Mouse (Mus musculus) thymus, adult 2 months (tissue): ENCODE measurements around the gene Taf3. TPM values are rescaled to one million over a fixed set of nuclear protein-coding genes. Genes with fewer than 3 reads are reported as not detected.

ENCODE experiments used
- DNase-seq: peaks from one replicate; pipeline ENCODE4 v3.0.0; 2021
- H3K27ac ChIP-seq: fragments of 200-500 bp; 2 replicates; pipeline ENCODE4 v1.5.1; 2012; ENCODE audit warnings: low read length, control low read depth; ENCODE audit not compliant: control insufficient read depth, insufficient read depth
- H3K27me3 ChIP-seq: fragments of 200-500 bp; 2 replicates; pipeline ENCODE4 v1.6.1; 2012; ENCODE audit warnings: mild to moderate bottlenecking, low read length, moderate library complexity, mixed read lengths; ENCODE audit not compliant: control insufficient read depth, insufficient read depth
- H3K36me3 ChIP-seq: fragments of 200-500 bp; 2 replicates; pipeline ENCODE4 v1.6.1; 2012; ENCODE audit warnings: mild to moderate bottlenecking, low read length, moderate library complexity; ENCODE audit not compliant: control insufficient read depth, insufficient read depth
- H3K4me1 ChIP-seq: fragments of 200-500 bp; replicated peaks from 2 replicates; pipeline ENCODE4 v1.6.1; 2012; ENCODE audit warnings: low read length; ENCODE audit not compliant: control insufficient read depth, insufficient read depth
- H3K4me3 ChIP-seq: fragments of 200-500 bp; 2 replicates; pipeline ENCODE4 v1.5.1; 2012; ENCODE audit warnings: mild to moderate bottlenecking, low read length, control low read depth, moderate library complexity; ENCODE audit not compliant: control insufficient read depth, insufficient read depth
- CTCF ChIP-seq: fragments of 200-500 bp; IDR thresholded peaks from 2 replicates; pipeline ENCODE4 v1.5.1; 2012; ENCODE audit warnings: mild to moderate bottlenecking, control low read depth, low read length, moderate library complexity, borderline replicate concordance; ENCODE audit not compliant: control insufficient read depth, poor library complexity, insufficient read depth; ENCODE audit errors: extremely low read depth
- POLR2A ChIP-seq: fragments of 200-500 bp; IDR thresholded peaks from 2 replicates; pipeline ENCODE4 v1.6.1; 2012; ENCODE audit warnings: mild to moderate bottlenecking, low read length, control low read depth, moderate library complexity; ENCODE audit not compliant: control insufficient read depth, poor library complexity, insufficient read depth; ENCODE audit errors: extremely low read depth
- WGBS: fragments of 180-500 bp; shearing (Covaris S2); methylation state at CpG from one replicate; pipeline ENCODE4 v1.1.7; 2018; 5-methylcytosine and 5-hydroxymethylcytosine counted together
- polyA plus RNA-seq: library from polyadenylated mRNA; depleted of rRNA; stranded (reverse); fragments of >200 nt; gene quantifications from 2 replicates; pipeline ENCODE4 v1.2.3, GENCODE M21; 2012

Taf3 gene
- polyA plus RNA-seq, 1 experiment = 10.0 TPM

- H3K27ac ChIP-seq = no peak overlapping the region
- H3K27me3 ChIP-seq = no peaks in the 10 kb centered on the region
- peaks cover 6% of the 10 kb centered on the region; the same call in 1 of the 2 replicates for H3K4me1 ChIP-seq
- H3K4me3 ChIP-seq = no peak overlapping the region
- 15% methylated on average over 10 of the region's 10 CpGs for WGBS
- DNase-seq = no peak
- no peak for TF ChIP-seq POLR2A
- H3K36me3 ChIP-seq = peaks cover 4% of the 10 kb centered on the region
Measured at GRCm38 (mm10) chr2:10049456-10049855, 1.1 kb upstream of the Taf3 start.

- no peak for TF ChIP-seq CTCF
- no peak for TF ChIP-seq POLR2A
- WGBS = under 1% methylated on average over 47 of the region's 47 CpGs
- Histone ChIP-seq H3K27ac (no peak overlapping the region), H3K4me1 (peaks cover 6% of the 10 kb centered on the region; the same call in 1 of the 2 replicates), H3K27me3 (no peaks in the 10 kb centered on the region), H3K36me3 (no peaks in the 10 kb centered on the region), H3K4me3 (peak overlapping the region; percentile 92)
- DNase-seq = no peak
Measured at GRCm38 (mm10) chr2:10047758-10048436, 499 bp downstream of the Taf3 start.

GRCm38 (mm10) chr2:10034976-10035375 is 13.4 kb downstream of the Taf3 start:
- no peak for DNase-seq
- Histone ChIP-seq H3K4me1 (no peaks in the 10 kb centered on the region), H3K27ac (no peak overlapping the region), H3K4me3 (no peak overlapping the region), H3K27me3 (no peaks in the 10 kb centered on the region), H3K36me3 (no peaks in the 10 kb centered on the region)
- 81% methylated on average over 3 of the region's 3 CpGs for WGBS
- TF ChIP-seq CTCF (no peak), POLR2A (no peak)

- 57% methylated on average over 4 of the region's 4 CpGs for WGBS
- no peak for TF ChIP-seq POLR2A
- TF ChIP-seq CTCF = no peak
- H3K27me3 ChIP-seq = no peaks in the 10 kb centered on the region
- no peak for DNase-seq
- no peak overlapping the region for H3K4me3 ChIP-seq
- no peaks in the 10 kb centered on the region for H3K36me3 ChIP-seq
- no peak overlapping the region for H3K27ac ChIP-seq
- peaks cover 6% of the 10 kb centered on the region; the same call in 1 of the 2 replicates for H3K4me1 ChIP-seq
Measured at GRCm38 (mm10) chr2:10033684-10034083, 14.7 kb downstream of the Taf3 start.

- no peaks in the 10 kb centered on the region for H3K36me3 ChIP-seq
- peaks cover 6% of the 10 kb centered on the region; the same call in 1 of the 2 replicates for H3K4me1 ChIP-seq
- H3K27me3 ChIP-seq = no peaks in the 10 kb centered on the region
- no peak for DNase-seq
- no peak overlapping the region for H3K27ac ChIP-seq
- 90% methylated on average over 7 of the region's 7 CpGs for WGBS
- no peak overlapping the region for H3K4me3 ChIP-seq
- TF ChIP-seq POLR2A = no peak
- TF ChIP-seq CTCF = no peak
Measured at GRCm38 (mm10) chr2:10029755-10030154, 18.6 kb downstream of the Taf3 start.

- H3K4me1 ChIP-seq = peaks cover 4% of the 10 kb centered on the region
- DNase-seq = no peak
- no peak overlapping the region for H3K27ac ChIP-seq
- WGBS = 42% methylated on average over 6 of the region's 6 CpGs
- H3K4me3 ChIP-seq = no peak overlapping the region
- TF ChIP-seq POLR2A (no peak), CTCF (no peak)
- H3K36me3 ChIP-seq = no peaks in the 10 kb centered on the region
- H3K27me3 ChIP-seq = no peaks in the 10 kb centered on the region
Measured at GRCm38 (mm10) chr2:10024264-10024663, 24.1 kb downstream of the Taf3 start.

- Histone ChIP-seq H3K27ac (no peak overlapping the region), H3K27me3 (no peaks in the 10 kb centered on the region), H3K36me3 (no peaks in the 10 kb centered on the region), H3K4me3 (no peak overlapping the region), H3K4me1 (peaks cover 5% of the 10 kb centered on the region)
- 74% methylated on average over 11 of the region's 11 CpGs for WGBS
- DNase-seq = no peak
- TF ChIP-seq POLR2A (no peak), CTCF (no peak)
Measured at GRCm38 (mm10) chr2:10021296-10021695, 27.1 kb downstream of the Taf3 start.
